Mouse (Mus musculus): Measurements from ENCODE around the gene Cga. TPM values are rescaled to one million over a fixed set of nuclear protein-coding genes. Genes with fewer than 3 reads are reported as not detected.
A peak's percentile ranks its signal among the peaks of the same experiment; 100 is the strongest.

The Cga gene
- total and polyA plus RNA-seq, 3 experiments = not detected

DNA sequence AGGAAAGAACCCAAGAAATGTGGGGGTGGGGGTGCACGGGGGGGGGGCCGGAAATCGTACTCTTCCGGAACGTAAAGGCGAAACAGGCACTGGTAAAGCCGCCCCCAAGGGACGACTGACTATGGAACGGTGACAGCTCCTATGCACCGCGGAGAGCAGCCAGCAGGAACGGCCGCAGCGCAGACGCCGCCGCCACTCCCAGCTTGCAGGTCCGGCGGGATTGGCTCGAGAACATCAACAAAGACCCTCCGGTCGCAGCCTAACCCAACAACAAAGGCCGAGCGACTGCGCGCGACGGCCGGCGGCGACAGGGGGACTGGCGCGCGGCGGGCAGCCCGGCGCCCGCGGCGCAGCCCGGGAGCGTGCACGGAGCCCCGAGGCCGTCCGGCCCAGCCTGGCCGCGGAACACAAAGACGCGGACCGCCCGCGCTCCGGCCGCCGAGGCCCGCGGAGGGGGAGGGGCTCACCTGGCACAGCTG is 11.2 kb upstream of the Cga start:
- peak; percentile 69 for DNase-seq (ENCODE audit: extremely low read depth)
- peaks cover 40% of the 10 kb centered on the region for H3K79me2 ChIP-seq (replicated peaks; ENCODE audit: control insufficient read depth, extremely low read depth, insufficient read depth, poor library complexity, severe bottlenecking)
- in situ Hi-C loops (cut with MboI; ENCODE audit: low pct_ligation_motif_present, low pct_unique_long_range_greater_than_20kb, low sequenced_read_pairs) (no loop called here), dilution Hi-C loops (cut with MboI; ENCODE audit: extremely low pct_ligation_motif_present, extremely low pct_unique_long_range_greater_than_20kb, low sequenced_read_pairs) (no loop called here)
- peak overlapping the region; percentile 78 for H3K27ac ChIP-seq (ENCODE audit: insufficient read depth, low read depth)
- no peaks in the 10 kb centered on the region for H3K27me3 ChIP-seq (replicated peaks)
- TF ChIP-seq RCOR1 (conservative IDR thresholded peaks at IDR 0.05; ENCODE audit: low read depth, low read length) = no peak
- TF ChIP-seq PAX5 (IDR thresholded peaks at IDR 0.05; ENCODE audit: low read length) = no peak
- peak; percentile 75; the same call in 1 of the 2 replicates for TF ChIP-seq MAZ (IDR thresholded peaks at IDR 0.05; ENCODE audit: low read depth, low read length)
- H3K36me3 ChIP-seq (replicated peaks in 1 of 2; ENCODE audit: control insufficient read depth in 1 of 2, insufficient read depth in 1 of 2, low read length in 1 of 2) = peaks cover 0 to 2% of the 10 kb centered on the region in 2 experiments
- H3K4me3 ChIP-seq (replicated peaks in 1 of 3; ENCODE audit: low read depth in 2 of 3, low read length in 2 of 3, poor library complexity in 1 of 3) = peak overlapping the region; percentile 69 to 97 (median 88)
- peaks cover 4 to 31% of the 10 kb centered on the region in 2 experiments; a peak in 3 of 4 replicates for H3K4me1 ChIP-seq (ENCODE audit: control insufficient read depth in 1 of 2, insufficient read depth in 2 of 2)
- peak overlapping the region; percentile 85 for H3K4me2 ChIP-seq (ENCODE audit: insufficient read depth, low read depth, poor library complexity, severe bottlenecking)
- H3K9me3 ChIP-seq (replicated peaks; ENCODE audit: low read length) = no peaks in the 10 kb centered on the region
- H3K9ac ChIP-seq (ENCODE audit: insufficient read depth, low read depth) = peak overlapping the region; percentile 93

DNA sequence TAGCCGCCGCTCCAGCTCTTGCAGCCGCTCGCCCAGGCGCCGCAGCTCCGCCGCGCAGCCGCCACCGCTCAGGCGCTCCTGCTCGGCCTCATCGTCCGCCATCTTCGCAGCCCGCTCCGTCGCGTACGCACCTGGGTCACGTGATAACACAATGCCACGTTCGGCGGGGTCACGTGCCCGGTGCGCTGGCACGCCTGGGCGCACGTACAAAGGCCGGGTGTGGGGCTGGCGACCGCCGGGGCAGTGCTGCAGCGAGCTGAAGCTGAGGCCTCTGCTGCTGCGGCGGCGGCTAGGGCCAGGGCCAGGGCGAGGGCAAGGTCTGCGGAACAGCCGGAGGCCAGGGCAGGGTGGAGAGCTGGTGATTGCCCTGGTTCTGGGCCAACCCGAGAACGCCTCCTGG is 10.8 kb upstream of the Cga start, which contains the start of gene Zfp292:
Gene Zfp292 (minus strand): TSS at position 143 of the 400 bp plus-strand sequence.
- Histone ChIP-seq H3K27ac (ENCODE audit: insufficient read depth, low read depth) (peak within 1 kb of the TSS; percentile 78), H3K4me3 (replicated peaks in 1 of 3; ENCODE audit: low read depth in 2 of 3, low read length in 2 of 3, poor library complexity in 1 of 3) (peak within 1 kb of the TSS; percentile 69 to 97 (median 88)), H3K4me2 (ENCODE audit: insufficient read depth, low read depth, poor library complexity, severe bottlenecking) (peak within 1 kb of the TSS; percentile 85), H3K4me1 (ENCODE audit: control insufficient read depth in 1 of 2, insufficient read depth in 2 of 2) (peaks cover 4 to 31% of the 10 kb centered on the region in 2 experiments; a peak in 3 of 4 replicates), H3K27me3 (replicated peaks) (no peaks in the 10 kb centered on the region), H3K9me3 (replicated peaks; ENCODE audit: low read length) (no peaks in the 10 kb centered on the region), H3K9ac (ENCODE audit: insufficient read depth, low read depth) (peak within 1 kb of the TSS; percentile 93), H3K79me2 (replicated peaks; ENCODE audit: control insufficient read depth, extremely low read depth, insufficient read depth, poor library complexity, severe bottlenecking) (peaks cover 38% of the 10 kb centered on the region), H3K36me3 (replicated peaks in 1 of 2; ENCODE audit: control insufficient read depth in 1 of 2, insufficient read depth in 1 of 2, low read length in 1 of 2) (no peaks in the 10 kb centered on the region)
- dilution Hi-C loops (cut with MboI; ENCODE audit: extremely low pct_ligation_motif_present, extremely low pct_unique_long_range_greater_than_20kb, low sequenced_read_pairs) (no loop called here), in situ Hi-C loops (cut with MboI; ENCODE audit: low pct_ligation_motif_present, low pct_unique_long_range_greater_than_20kb, low sequenced_read_pairs) (no loop called here)
- DNase-seq (ENCODE audit: extremely low read depth) = peak; percentile 85
- TF ChIP-seq SIN3A (IDR thresholded peaks at IDR 0.05; ENCODE audit: low read length) (0 out of 2 replicates have a peak, but pooled peaks have one; percentile 14), E2F4 (IDR thresholded peaks at IDR 0.05; ENCODE audit: insufficient replicate concordance, low read depth, low read length) (no peak), ZMIZ1 (IDR thresholded peaks at IDR 0.05; ENCODE audit: low read depth, low read length) (no peak; the same call in 1 of the 2 replicates), MAZ (IDR thresholded peaks at IDR 0.05; ENCODE audit: low read depth, low read length) (no peak), HCFC1 (IDR thresholded peaks at IDR 0.05; ENCODE audit: low read depth, low read length) (peak; percentile 70), ZNF384 (IDR thresholded peaks at IDR 0.05; ENCODE audit: low read depth, low read length) (no peak), MAFK (IDR thresholded peaks at IDR 0.05; ENCODE audit: insufficient replicate concordance, low read length) (no peak), USF1 (IDR thresholded peaks at IDR 0.05; ENCODE audit: low read depth, low read length) (peak; percentile 99), MAX (IDR thresholded peaks at IDR 0.05; ENCODE audit: low read length) (peak; percentile 97), CTCF (conservative IDR thresholded peaks at IDR 0.05 in 1 of 2, IDR thresholded peaks at IDR 0.05 in 1 of 2; ENCODE audit: low read depth in 2 of 2, low read length in 2 of 2) (no peak), TBP (conservative IDR thresholded peaks at IDR 0.05; ENCODE audit: low read depth, low read length) (0 out of 2 replicates have a peak, but pooled peaks have one; percentile 39), NELFE (IDR thresholded peaks at IDR 0.05; ENCODE audit: low read depth, low read length) (0 out of 2 replicates have a peak, but pooled peaks have one; percentile 52), RCOR1 (conservative IDR thresholded peaks at IDR 0.05; ENCODE audit: low read depth, low read length) (no peak; the same call in 1 of the 2 replicates), ELF1 (IDR thresholded peaks at IDR 0.05; ENCODE audit: low read depth, low read length) (no peak), MEF2A (IDR thresholded peaks at IDR 0.05; ENCODE audit: borderline replicate concordance, low read depth, low read length) (peak; percentile 68; the same call in 1 of the 2 replicates), USF2 (conservative IDR thresholded peaks at IDR 0.05; ENCODE audit: low read depth, low read length) (peak; percentile 97), POLR2A (IDR thresholded peaks at IDR 0.05; ENCODE audit: low read depth, low read length) (peak; percentile 79), MYC (IDR thresholded peaks at IDR 0.05; ENCODE audit: low read depth, low read length) (peak; percentile 63; the same call in 1 of the 2 replicates), ZKSCAN1 (IDR thresholded peaks at IDR 0.05; ENCODE audit: borderline replicate concordance, low read depth, low read length) (no peak), SMC3 (IDR thresholded peaks at IDR 0.05; ENCODE audit: low read depth, low read length) (no peak), KAT2A (IDR thresholded peaks at IDR 0.05; ENCODE audit: insufficient replicate concordance, low read length) (0 out of 2 replicates have a peak, but pooled peaks have one; percentile 17), ETS1 (conservative IDR thresholded peaks at IDR 0.05; ENCODE audit: low read depth, low read length) (peak; percentile 77), UBTF (IDR thresholded peaks at IDR 0.05; ENCODE audit: low read depth, low read length) (no peak), BHLHE40 (IDR thresholded peaks at IDR 0.05; ENCODE audit: low read depth, low read length) (peak; percentile 100), POLR2AphosphoS2 (IDR thresholded peaks at IDR 0.05; ENCODE audit: low read depth, low read length) (0 out of 2 replicates have a peak, but pooled peaks have one; percentile 32), CHD1 (IDR thresholded peaks at IDR 0.05; ENCODE audit: low read depth, low read length) (no peak), MXI1 (IDR thresholded peaks at IDR 0.05; ENCODE audit: low read depth, low read length) (peak; percentile 77; the same call in 1 of the 2 replicates), EP300 (IDR thresholded peaks at IDR 0.05; ENCODE audit: low read length) (no peak), NRF1 (IDR thresholded peaks at IDR 0.05; ENCODE audit: low read depth, low read length) (peak; percentile 73), TCF12 (IDR thresholded peaks at IDR 0.05; ENCODE audit: low read depth, low read length) (peak; percentile 93), IRF4 (IDR thresholded peaks at IDR 0.05; ENCODE audit: low read depth, low read length) (no peak; the same call in 1 of the 2 replicates)
